In the genomic region with DNA sequence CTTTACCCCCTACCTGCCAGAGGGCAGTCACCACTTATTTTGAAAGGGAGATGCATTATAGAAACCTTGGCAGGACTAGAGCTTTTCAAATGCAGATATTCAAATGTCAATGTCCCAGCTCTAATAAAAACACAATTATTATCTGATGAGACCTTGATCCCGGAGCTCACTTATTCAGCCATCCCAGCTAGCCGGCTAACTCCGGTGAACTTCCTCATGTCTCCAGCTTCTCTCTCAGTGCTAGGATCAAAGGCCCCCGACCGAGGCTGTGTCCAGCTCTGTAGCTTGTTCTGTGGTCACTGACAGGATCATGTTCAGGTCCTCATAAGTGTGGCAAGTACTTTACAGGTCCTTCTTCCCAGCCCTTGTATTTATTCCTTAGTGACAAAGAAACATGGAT, we compare ENCODE assay signal across 13 mouse cellular contexts.
"Had no signal": no experiment of that assay in that cellular context is flagged by ENCODE, and none has a peak within 500 bp of the region (broad histone marks: within the 10 kb centered on the region; RNA-seq: fewer than 3 reads in every experiment).

No protein-coding gene starts in this region.

- H3K9me3 ChIP-seq: kidney, embryonic 15.5 days; limb, embryonic 10.5 days; limb, embryonic 13.5 days; liver, embryonic 13.5 days; stomach, embryonic 15.5 days had no signal

- H3K9ac ChIP-seq: kidney, embryonic 15.5 days; limb, embryonic 13.5 days; liver, embryonic 13.5 days; stomach, embryonic 15.5 days had no signal

- H3K4me1 ChIP-seq: limb, embryonic 10.5 days; stomach, embryonic 15.5 days had no signal

- H3K4me3 ChIP-seq: kidney, embryonic 15.5 days; limb, embryonic 10.5 days; limb, embryonic 13.5 days; liver, embryonic 13.5 days; stomach, embryonic 15.5 days had no signal

- H3K4me2 ChIP-seq: kidney, embryonic 15.5 days; limb, embryonic 13.5 days; liver, embryonic 13.5 days; midbrain, embryonic 11.5 days; stomach, embryonic 15.5 days had no signal

- H3K27ac ChIP-seq: kidney, embryonic 15.5 days; limb, embryonic 10.5 days; limb, embryonic 13.5 days; liver, embryonic 13.5 days; stomach, embryonic 15.5 days had no signal

- H3K36me3 ChIP-seq: kidney, embryonic 15.5 days; limb, embryonic 10.5 days; limb, embryonic 13.5 days; liver, embryonic 13.5 days; stomach, embryonic 15.5 days had no signal

- H3K27me3 ChIP-seq: kidney, embryonic 15.5 days; limb, embryonic 13.5 days; liver, embryonic 13.5 days; stomach, embryonic 15.5 days had no signal

- DNase-seq: kidney, postnatal 10 days; liver; liver, embryonic 13.5 days; midbrain, embryonic 14.5 days; right cerebral cortex, adult 18-20 months; right cerebral cortex, postnatal 4 days; spleen, adult 18-20 months; thymus, postnatal 25 days had no signal
